Mouse (Mus musculus) adrenal gland, postnatal 14 days (tissue): ENCODE data around the gene Sorbs1. TPM values are rescaled to one million over a fixed set of nuclear protein-coding genes. Genes with fewer than 3 reads are reported as not detected.

ENCODE experiments used
- DNase-seq: peaks from one replicate; pipeline ENCODE4 v3.0.0; 2021; ENCODE audit warnings: mixed read lengths
- total RNA-seq: library from RNA; stranded (reverse); gene quantifications from 2 replicates; pipeline ENCODE4 v1.2.3, GENCODE M21; 2021

The Sorbs1 gene
- total RNA-seq, 1 experiment from 2014 or later = 159 TPM

DNA sequence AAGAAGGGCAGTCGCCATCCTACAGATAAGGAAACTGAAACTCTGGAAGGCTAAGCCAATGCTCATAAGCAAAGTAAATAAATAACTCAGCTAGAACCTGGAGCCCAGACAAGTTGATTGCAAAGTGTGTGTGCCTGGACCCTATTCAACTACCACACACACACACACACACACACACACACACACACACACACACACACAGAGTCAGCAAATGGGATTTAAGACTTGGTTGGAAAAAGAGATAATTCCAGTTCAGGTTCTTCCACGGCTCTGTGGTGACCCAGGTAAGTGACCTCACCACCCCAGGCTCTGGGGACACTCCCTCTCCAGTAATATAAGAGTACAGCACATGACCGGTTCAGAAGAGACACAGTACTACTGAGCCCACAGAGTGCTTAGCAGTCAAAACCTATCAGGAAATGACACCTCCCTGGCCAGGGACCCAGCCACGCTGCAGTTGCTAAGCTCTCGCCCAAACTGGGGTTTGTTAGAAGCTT, 36.1 kb downstream of the Sorbs1 start:
- no peak for DNase-seq

DNA sequence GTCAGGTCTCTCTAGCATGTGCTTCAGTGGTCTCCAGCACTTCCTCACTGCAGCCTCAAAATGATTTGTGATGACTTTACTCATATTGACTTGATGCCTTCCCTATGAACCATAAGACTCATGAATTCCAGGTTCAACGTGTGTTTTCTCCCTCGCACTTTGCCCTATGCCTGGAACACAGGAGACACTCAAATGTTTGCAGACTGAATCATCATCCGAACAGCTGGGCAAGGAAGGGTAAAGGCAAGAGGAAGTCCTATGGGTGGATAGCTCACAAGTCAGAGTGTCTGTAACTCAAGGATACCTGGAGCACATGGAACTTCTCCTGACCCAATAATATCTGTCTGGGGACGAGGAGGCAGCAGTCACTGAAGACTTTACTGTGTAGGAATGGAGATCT, 37.1 kb downstream of the Sorbs1 start:
- no peak for DNase-seq

DNA sequence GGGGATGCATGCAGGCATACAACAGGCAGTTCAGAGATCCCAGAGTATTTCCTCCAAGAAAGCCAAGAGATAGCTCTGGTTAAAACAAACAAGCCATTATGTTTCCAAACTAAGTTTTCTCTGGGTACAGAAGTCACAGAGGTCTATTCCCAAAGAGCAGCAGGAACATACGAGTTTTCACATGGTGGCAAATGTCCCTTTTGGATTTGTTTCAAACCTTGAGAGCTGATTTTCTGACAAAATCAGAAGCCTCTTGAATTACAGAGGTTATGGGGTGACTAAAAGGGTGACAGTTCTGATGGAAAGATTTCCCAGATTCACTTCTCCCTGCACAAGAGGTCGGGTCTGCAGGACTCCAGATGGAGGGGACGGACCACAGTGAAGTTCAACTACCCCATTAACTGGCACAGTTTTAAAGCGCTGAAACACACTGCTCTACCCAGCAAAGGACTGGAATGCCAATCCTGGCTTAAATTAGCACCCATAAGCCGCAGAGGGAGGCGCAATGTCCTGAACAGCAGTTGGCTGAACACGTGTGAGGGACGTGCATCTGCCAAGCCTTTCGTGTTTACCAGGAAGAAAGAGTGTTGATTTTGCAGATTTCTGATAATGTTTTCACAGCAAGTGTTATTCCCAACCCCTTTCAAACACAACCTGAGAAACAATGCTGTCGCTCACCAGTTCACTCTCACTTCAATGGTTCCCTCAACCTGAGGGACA, 41.9 kb downstream of the Sorbs1 start:
- no peak for DNase-seq

DNA sequence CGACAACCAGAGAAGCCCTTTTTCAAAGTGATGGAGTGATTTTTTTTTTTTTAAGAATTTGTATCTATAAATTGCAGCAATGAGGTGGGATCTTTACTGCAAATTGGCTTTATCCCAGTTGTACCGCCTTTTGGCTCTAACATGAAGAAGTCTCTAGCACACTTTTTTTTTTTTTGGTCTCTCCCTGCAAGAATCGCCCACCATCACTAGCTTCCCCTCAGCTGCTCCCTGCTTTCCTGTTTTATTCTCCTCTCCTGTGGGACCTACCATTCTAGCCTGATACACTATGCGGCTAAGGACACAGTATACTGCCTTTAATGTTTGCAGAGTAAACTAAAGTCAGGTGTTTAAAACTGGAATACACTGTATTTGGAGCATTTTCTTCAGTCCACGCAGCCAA, 43.8 kb downstream of the Sorbs1 start:
- DNase-seq = no peak

DNA sequence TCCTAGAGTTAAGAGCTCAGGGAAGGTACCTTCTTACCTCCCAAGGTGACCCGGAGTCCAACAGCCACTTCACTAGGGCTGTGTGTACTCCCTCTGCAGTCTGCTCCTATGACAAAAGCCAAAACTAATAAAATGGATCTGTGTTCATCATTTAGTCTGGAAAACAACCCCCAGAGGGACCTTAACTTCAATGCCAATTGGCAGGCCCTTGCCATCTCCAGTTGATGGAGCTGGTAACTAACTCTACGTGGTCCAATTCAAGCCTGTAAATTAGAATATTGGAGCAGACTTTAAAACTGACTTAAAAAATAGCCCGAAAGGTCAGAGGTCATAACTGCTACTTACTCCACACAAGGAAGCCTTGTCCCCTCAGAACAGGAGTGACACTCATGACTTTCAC, 45.3 kb downstream of the Sorbs1 start:
- no peak for DNase-seq

DNA sequence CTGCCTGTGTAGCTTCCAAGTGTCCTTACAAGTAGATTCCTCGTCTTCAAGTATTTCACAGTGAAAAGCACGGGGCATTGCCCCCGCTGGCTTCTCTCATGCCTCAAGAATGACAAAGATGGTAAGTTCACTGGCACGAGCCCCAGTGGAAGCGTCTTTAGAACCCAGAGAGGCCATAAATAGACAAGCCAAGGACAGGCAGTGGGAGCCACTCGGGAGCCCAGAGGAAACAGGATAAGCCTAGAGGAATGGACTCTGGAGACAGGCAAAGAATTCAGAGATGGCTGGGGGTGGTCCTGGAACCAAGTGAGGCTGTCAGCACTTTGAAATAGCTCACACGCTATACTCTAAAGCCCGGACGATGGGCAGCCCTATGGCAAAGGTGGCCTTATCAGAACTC, 45.8 kb downstream of the Sorbs1 start:
- DNase-seq = no peak

DNA sequence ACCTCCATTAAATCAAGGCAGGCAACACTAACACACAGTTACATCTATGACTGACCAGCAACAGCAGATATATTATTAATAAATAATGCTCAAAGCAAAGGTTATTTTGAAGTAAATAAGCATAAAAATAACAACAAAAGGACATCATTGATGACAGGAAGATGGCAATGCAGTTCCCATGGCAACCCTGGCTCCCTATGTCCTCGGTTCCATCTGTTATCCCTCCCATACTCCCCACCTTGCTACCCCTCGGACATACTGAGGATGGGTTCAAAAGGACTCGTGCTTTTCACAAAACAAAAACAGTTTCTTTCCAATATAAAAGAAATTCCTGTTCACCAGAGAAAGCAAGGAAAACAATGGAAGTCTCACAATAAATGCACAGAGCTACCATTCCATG, 48.2 kb downstream of the Sorbs1 start:
- DNase-seq = no peak

DNA sequence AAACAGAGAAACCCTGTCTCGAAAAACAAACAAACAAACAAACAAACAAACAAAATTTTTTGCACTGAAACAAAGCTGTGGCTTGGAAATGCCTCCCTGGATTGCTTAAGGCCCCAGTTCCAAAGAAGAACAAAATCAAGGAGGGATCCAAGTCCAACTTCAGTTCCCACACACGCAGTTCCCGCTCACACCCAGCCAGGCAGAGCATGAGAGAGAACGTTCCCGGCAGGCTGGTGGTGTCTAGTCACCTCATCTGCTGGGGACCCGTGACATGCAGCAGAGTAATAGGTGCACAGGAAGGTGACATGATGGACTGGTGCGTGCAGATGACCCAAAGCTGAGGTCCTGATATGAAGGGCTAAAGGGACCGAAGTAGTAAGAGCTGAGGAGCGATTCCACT, 49.2 kb downstream of the Sorbs1 start:
- DNase-seq = no peak

DNA sequence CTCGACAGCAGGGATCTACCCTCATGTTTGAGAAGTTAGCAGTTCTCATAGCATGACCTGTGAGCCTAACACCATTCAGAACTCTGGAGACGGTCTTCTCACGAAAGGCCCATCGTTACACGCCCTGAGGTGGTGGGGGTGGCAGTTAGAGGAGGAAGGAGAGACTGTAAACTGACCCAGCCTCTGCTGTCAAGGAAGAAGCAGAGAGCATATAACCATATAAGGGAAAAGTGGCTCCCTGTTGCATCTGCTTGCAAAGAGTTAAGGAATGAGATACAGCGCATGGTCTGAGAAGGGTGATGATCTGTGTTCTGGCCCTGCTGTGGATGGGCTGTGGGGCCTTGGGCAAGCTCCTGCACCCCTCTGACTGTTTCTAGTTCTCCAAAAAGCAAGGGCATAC, 50.7 kb downstream of the Sorbs1 start:
- no peak for DNase-seq

DNA sequence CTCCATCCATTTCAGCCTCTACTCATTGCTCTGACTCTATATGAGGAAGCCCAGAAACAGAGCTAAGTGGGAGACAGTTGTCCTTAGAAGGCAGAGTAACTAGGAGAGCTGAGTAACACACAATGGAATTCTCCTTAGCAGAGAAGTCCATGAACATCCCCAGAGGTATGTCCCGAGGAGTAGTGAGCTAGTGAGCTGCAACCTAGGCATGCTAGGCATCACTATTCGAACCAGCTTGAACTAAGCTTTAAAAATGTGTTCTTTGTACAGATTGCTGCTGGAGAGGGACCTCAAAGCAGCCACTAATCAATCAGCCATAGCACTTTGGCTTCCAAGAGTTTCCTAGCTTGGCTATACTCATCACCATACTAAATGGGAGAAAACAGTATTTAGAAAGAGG, 51.1 kb downstream of the Sorbs1 start:
- no peak for DNase-seq

DNA sequence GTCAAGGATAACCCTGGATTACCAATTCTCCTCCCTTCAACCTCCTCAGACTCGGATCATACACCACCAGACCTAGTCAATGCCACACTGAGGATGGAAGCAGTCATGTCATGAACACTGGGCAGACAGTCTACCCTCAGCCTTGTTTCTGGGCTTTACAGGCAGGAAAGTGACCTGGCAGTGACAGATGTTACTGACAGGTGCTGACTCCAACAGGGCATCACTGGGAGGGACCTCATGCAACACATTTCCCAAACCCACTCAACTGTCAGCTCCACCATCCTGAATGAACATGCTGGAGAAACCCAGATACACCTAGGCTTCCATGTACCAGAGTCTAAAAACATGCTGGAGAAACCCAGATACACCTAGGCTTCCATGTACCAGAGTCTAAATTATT, 51.9 kb downstream of the Sorbs1 start:
- no peak for DNase-seq

DNA sequence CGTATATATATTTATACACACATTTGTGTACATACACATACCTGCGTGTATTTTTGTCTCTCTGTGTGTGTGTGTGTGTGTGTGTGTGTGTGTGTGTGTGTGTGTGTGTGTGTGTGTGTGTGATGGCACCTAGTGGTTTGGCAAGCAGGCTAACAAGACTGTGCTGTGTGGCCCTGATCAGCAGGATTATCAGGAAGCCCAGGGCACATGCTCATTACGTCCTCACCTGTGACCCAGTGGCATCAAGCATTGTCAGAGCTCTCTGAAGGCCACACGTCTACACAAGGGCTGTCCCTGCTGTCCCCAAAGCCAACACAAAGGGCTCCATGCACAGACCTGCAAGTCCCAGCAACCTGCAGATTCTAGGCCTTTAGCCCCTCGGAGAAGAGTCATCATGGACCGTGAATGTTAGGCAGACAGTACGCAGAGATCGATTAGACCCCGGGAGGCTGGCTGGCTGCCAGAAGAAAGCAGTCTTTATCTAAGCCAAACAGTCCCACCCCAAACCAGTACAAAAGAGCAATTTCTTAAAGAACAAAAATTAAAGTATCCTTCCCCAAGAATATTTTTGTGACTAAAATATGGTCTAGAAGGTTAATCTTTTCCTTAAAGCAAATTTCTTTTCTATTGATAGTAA, 52.6 kb downstream of the Sorbs1 start:
- no peak for DNase-seq

DNA sequence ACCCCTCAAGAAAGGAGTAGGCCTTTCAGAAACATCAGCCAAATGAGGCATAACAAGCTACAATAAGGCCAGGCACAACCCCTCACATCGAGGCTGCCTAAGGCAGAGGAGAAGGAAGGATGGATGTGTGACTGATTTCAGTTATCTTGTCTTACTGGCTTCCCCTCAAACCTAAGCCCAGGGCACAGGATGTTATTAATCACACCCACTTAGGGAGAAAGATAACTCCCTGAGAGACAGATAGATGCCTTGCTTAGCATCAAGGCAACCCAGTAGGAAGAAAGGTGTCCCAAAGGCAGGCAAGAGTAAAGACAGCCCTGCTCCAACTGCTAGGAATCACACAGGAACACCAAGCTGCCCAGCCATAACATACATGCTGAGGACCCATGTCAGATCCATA, 54.2 kb downstream of the Sorbs1 start:
- DNase-seq = no peak

DNA sequence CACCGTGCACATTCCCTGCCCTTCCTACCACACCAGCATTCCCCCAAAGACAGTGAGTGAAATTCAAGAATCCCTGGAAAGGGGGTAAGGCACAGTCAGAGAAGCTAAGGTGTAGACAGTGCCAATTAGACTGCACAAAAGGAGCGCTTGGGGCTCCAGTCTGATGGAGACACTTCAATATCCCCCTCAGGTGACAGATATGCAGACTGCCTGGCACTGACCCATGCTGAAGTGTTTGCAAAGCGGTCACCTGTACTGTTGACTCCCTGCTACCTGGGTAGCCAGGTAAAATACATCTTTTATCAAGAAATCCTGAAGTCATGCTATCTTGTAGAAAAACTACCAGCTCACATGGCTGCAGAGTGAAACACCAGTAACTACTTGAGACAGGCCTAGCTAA, 54.8 kb downstream of the Sorbs1 start:
- DNase-seq = no peak

DNA sequence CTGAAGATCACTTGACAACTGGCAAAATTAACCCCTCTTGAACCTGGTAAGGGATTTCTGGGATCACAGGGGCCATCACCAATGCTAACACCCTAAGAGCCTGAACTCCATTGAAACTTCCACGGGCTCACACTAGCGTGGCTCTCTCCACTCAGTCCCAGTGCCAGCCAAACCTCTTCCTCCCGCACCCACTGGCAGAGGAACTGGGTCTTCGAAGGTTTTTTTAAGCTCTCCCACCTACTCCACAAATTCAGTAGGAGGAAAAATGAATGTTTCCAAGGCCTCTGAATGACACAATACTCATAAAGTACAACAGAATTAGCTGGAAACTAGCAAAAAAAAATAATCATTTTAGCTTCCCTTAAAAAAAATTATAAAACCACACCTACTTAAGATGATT, 58.3 kb downstream of the Sorbs1 start:
- DNase-seq = no peak

DNA sequence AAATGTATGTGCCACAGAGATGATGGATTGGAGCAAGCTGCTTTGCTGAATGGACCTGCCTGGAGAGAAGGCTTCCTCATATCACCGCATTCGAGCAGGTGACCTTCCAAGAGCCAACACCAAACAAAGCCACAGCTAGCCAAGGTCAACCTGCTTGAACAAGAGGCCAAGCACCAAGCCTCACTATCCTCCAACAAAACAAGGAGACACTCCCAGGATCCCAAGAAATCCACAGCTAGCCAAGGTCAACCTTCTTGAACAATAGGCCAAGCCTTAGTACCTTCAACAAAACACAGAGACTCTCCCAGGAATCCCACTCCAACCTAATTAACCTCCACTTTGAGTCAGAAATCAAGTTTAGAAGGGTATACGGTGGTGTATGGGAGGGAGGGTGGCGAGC, 59.5 kb downstream of the Sorbs1 start:
- DNase-seq = no peak

DNA sequence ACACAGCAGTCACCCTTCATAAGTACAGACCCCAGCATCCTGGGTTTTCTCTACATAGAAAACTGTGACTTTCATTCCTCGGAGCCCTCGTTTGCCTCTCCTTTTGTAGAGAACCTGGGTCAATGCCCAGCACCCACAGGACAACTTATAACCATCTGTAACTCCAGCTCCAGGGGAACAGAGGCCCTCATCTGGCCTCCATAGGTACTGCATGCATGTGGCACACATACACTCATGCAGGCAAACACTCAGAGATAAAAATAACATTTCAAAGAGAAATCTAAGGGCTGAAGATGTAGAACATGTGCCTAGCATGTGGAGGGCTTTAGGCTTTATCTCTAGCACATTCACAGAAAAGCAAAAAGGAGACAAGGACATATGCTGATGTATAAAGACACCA, 61.4 kb downstream of the Sorbs1 start:
- no peak for DNase-seq

DNA sequence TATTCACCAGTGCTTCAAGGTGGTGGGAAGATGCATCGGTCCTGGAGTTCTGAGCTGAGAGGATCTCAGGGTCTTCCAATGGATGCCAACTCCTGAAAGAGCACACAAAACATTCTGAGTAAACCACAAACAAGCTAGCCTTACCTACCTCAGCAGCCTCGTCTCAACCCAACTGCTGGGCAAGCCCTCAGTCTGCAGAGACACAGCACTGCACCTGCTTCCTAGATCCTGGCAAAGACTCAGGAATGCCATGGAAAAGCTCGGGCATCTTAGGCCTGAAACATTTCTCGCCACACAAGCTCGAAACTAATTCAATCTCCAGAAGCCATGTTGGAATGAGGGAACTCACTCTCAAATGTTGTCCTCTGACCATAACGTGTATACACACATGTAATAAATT, 62.3 kb downstream of the Sorbs1 start:
- no peak for DNase-seq

DNA sequence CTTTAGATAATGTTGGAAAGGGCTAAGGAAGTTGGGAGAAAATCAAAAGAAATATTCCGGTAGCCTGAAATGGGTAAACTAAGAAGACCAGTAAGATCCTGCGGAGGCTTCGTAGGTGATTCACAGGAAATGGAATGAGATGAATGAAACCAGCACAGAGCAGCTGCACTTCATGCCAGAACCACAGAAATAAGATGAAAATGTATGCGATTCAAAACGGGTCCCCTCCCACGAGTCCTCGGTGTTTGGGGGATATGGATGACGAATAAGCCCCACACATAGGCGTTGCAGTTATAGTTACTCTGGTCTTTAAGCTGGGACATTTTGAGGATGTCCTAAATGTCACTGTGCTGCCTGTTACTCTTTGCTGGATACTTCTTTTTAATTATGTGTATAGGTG, 67.1 kb downstream of the Sorbs1 start:
- DNase-seq = no peak

DNA sequence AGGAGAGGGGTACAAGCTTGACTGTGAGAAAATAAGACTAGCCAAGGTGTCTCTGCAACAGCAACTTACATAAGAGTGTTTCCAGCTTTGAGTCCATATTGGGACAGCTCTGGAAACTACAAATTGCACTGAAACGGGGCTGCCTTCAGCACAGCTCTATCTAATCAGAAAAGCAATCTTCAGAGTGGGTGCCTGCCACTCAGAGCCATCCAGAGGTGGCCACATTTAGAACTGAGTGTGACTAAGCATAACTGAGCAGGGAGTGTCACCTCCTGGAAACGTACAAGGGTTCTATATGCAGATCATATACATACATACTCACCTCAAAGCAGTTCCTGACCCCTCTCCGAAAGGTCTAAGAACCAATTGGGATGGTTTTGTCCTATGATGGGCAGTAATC, 71.2 kb downstream of the Sorbs1 start:
- DNase-seq = no peak

DNA sequence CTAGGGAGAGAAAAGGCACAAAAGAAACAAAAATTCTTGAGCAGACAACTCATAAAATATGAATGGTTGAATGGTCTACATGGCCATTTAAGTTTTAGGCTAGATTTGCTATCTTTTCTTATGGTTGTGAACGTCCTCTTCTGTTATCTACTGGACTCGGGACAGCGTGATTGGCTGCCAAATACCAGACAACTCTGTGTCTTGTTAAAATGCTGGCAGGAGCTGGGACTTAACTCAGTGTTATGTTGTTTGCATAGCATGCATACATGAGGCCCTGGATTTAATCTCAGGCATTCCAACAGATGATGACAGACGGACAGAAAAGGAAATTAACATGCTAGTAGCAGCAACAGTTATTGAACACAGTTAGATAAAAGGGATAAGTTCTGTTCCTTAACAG, 72.6 kb downstream of the Sorbs1 start:
- no peak for DNase-seq

DNA sequence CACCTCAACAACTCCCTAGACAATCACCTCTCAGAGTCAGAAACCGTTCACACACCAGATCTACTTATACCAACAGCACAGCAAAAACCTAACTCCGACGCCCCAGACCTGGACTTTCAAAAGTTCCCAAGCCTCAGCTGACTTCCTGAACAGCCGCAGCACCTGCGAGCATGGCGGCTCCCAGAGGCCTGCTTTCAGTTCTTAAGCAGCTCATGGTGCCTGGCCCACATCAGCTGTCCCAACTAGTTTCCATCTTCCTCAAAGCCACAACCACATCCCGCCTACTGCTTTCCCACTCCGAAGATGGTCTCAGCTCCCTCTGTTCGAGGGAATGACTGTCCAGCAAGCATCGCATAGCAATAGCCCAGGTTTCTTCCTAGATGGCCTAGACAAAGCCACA, 74.7 kb downstream of the Sorbs1 start:
- no peak for DNase-seq

DNA sequence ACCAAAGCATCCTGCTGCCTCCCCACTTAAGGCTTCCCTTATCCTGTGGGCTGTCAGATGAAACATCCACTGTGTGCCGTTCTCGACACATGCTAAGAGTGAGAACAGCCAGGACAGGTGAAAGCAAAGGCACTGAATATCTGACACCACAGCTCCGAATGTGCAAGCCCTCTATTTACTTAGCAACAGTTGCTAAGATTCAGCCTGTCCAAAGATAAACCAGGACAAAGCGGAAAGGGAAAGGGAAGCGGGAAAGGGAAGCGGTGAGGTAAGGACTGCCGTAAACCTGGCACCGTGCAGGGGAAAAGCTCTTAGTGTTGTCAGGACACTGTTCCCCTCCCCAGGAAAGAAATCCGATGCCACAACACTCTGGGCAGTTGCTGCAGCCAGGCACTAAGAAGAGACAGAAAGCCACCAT, 75.9 kb downstream of the Sorbs1 start:
- peak; percentile 66 for DNase-seq

DNA sequence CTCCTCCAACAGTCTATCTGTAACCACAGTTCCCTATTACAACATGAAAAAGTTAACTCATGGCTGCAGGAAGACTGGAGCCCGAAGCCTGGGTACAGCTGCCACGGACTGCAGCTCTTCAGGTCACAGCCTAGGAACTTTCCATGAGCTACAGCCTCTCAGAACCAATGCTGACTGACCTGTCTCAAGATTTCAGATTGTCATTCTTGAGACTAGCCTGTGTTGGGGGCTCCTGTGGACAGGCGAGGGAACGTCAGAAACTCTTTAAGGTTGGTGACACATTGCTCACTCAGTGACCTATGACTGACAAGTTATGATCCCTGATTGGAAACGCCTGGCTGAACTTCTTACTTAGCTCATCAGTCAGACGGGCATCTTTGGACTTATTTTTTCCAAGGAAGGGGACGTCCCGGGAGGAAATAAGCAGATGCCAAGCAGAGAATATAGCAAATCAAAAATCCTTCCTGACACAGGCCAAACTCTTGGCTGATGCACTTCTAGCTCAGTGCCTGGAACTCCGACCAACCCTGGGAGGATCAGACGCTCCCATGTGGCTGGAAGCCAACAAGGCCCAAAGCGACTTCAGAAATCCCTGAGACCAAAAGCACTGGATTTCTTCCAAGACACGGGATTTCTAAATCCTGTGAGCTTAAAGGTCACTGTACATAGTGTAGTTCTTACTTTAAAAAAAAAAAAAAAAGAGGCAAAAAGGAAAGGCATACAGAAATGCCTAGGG, 76.9 kb downstream of the Sorbs1 start:
- DNase-seq = peak; percentile 80
